Mouse (Mus musculus) liver, embryonic 14.5 days (tissue): ENCODE data around the gene Cass4. TPM values are rescaled to one million over a fixed set of nuclear protein-coding genes. Genes with fewer than 3 reads are reported as not detected.

Source experiments
- ATAC-seq: fragments of 200-750 bp; cut with Nextera tagmentation; 2 replicates; pipeline ENCODE4 v1.8.0; 2017; ENCODE audit warnings: moderate number of reproducible peaks, mild to moderate bottlenecking, moderate library complexity; ENCODE audit not compliant: insufficient read depth
- DNase-seq, 3 experiments: peaks; one replicate each; pipeline ENCODE4 v3.0.0-alpha.2; 2012 to 2013; ENCODE audit warnings: low read depth in 3 of 3, low spot score in 3 of 3
- H3K27ac ChIP-seq: fragments of 300-500 bp; sonication (generic); 2 replicates; pipeline ENCODE4 v1.5.1; 2014; ENCODE audit warnings: moderate library complexity, mild to moderate bottlenecking, control low read depth, inconsistent platforms
- H3K27me3 ChIP-seq: fragments of 300-500 bp; sonication (generic); 2 replicates; pipeline ENCODE4 v1.6.1; 2014; ENCODE audit warnings: mild to moderate bottlenecking, low read length, moderate library complexity; ENCODE audit not compliant: control insufficient read depth, insufficient read depth
- H3K36me3 ChIP-seq: fragments of 300-500 bp; sonication (generic); replicated peaks from 2 replicates; pipeline ENCODE4 v1.6.1; 2014; ENCODE audit warnings: low read depth; ENCODE audit not compliant: control insufficient read depth, insufficient read depth
- H3K4me1 ChIP-seq, 2 experiments: fragments of 200-500 bp in 1 of 2; fragments of 300-500 bp in 1 of 2; sonication (generic) in 1 of 2; replicated peaks; 2 replicates each; pipeline ENCODE4 v1.6.1; 2012 to 2014; ENCODE audit warnings: antibody characterized with exemption in 1 of 2, inconsistent platforms in 1 of 2, low read length in 1 of 2; ENCODE audit not compliant: control insufficient read depth in 2 of 2, insufficient read depth in 2 of 2
- H3K4me2 ChIP-seq: fragments of 300-500 bp; sonication (generic); 2 replicates; pipeline ENCODE4 v1.6.1; 2014; ENCODE audit warnings: low read depth, mild to moderate bottlenecking, control low read depth, moderate library complexity
- H3K4me3 ChIP-seq, 2 experiments: fragments of 200-500 bp in 1 of 2; fragments of 300-500 bp in 1 of 2; sonication (generic) in 1 of 2; 2 replicates each; pipeline ENCODE4 v1.5.1; 2012 to 2014; ENCODE audit warnings: low read depth in 2 of 2, low read length in 2 of 2, mild to moderate bottlenecking in 2 of 2, control low read depth in 1 of 2, inconsistent platforms in 1 of 2, moderate library complexity in 1 of 2; ENCODE audit not compliant: insufficient read depth in 1 of 2
- H3K9ac ChIP-seq: fragments of 300-500 bp; sonication (generic); replicated peaks from 2 replicates; pipeline ENCODE4 v1.6.1; 2014; ENCODE audit warnings: mild to moderate bottlenecking, control low read depth, moderate library complexity
- H3K9me3 ChIP-seq: fragments of 300-500 bp; sonication (generic); 2 replicates; pipeline ENCODE4 v1.6.1; 2016; ENCODE audit warnings: low read length, mixed read lengths; ENCODE audit not compliant: control insufficient read depth
- CTCF ChIP-seq: IDR thresholded peaks from 2 replicates; pipeline ENCODE4 v1.5.1; 2016; ENCODE audit warnings: antibody characterized with exemption, low read depth, control low read depth
- EP300 ChIP-seq: IDR thresholded peaks from 2 replicates; pipeline ENCODE4 v1.6.1; 2016; ENCODE audit warnings: antibody characterized with exemption, low read depth
- WGBS: fragments of 180-500 bp; shearing (Covaris S2); extraction: QIAGEN DNeasy Blood & Tissue Kit; methylation state at CpG from one replicate; pipeline ENCODE4 v1.1.7; 2014; ENCODE audit not compliant: insufficient replicate concordance; 5-methylcytosine and 5-hydroxymethylcytosine counted together
- polyA plus RNA-seq, 2 experiments: library from polyadenylated mRNA; depleted of rRNA in 1 of 2; stranded (reverse) in 1 of 2; unstranded in 1 of 2; fragments of >200 nt; fragmentation: Nextera tagmentation in 1 of 2; extraction: Ambion mirVana in 1 of 2; gene quantifications; 2 replicates each; pipeline versions ENCODE4 v1.2.1 to v1.2.3; 2012 to 2014

Gene Cass4
- polyA plus RNA-seq, 2 experiments = 0.45 to 0.75 TPM

DNA sequence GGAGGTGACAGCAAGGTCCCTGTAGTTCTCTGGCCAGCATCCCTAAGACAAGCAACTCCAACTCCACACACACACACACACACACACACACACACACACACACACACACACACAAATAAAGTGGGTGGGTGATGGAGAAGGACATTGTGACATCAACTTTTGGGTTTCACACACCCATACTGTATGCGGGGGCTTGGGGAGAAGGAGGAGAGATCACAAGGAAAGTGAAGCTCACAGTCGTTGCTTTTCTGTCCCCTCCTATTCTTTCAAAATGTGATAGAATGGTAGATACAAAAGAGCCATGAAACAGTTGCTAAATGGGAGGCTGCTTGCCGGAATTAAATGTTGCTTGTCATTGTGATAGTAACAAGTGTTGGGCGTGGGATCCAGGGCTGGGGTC, 1.1 kb downstream of the Cass4 start:
- H3K4me3 ChIP-seq = no peak overlapping the region
- no peaks in the 10 kb centered on the region for H3K36me3 ChIP-seq
- WGBS = 58% methylated on average over 4 of the region's 4 CpGs
- DNase-seq = no peak
- no peak overlapping the region for H3K9ac ChIP-seq
- TF ChIP-seq EP300 = no peak
- H3K27ac ChIP-seq = no peak overlapping the region
- ATAC-seq = no peak
- H3K4me1 ChIP-seq = peaks cover 0 to 10% of the 10 kb centered on the region in 2 experiments; a peak in 2 of 4 replicates
- H3K27me3 ChIP-seq = no peaks in the 10 kb centered on the region
- H3K9me3 ChIP-seq = no peaks in the 10 kb centered on the region
- no peak overlapping the region for H3K4me2 ChIP-seq

DNA sequence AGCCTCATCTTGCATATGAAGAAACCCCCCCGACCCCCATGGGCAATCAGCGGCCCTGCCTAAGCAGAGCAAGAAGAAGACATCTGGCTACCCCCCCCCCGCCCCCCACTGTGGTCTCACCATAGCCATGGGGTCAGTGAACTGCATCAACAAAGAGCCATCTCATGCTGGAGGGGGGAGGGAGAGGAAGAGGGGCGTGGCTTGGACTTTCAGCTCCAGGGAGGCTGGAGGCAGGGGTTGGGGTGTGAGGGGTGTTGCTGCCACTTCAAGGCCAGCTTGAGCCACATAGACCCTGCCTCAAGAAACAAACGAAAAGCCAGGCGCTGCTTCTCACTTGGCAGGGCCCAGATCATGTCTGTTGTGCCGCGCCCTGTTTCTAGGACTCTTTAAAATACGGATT, 2.4 kb downstream of the Cass4 start:
- 55% methylated on average over 9 of the region's 9 CpGs for WGBS
- ATAC-seq (no peak), DNase-seq (no peak)

GRCm38 (mm10) chr2:172399901-172400300, 6.3 kb downstream of the Cass4 start:
- Histone ChIP-seq H3K36me3 (no peaks in the 10 kb centered on the region), H3K27me3 (no peaks in the 10 kb centered on the region), H3K9ac (no peak overlapping the region), H3K4me1 (peaks cover 0 to 7% of the 10 kb centered on the region in 2 experiments; a peak in 2 of 4 replicates), H3K27ac (no peak overlapping the region), H3K9me3 (no peaks in the 10 kb centered on the region), H3K4me2 (no peak overlapping the region), H3K4me3 (no peak overlapping the region)
- no peak for TF ChIP-seq EP300
- no peak for TF ChIP-seq CTCF
- ATAC-seq = peak; percentile 36
- no peak for DNase-seq
- 33% methylated on average over 9 of the region's 9 CpGs for WGBS

More for the DNA sequence above, 2.4 kb downstream of the Cass4 start:
- TF ChIP-seq CTCF (no peak), EP300 (no peak)
- no peak overlapping the region for H3K4me3 ChIP-seq
- H3K9me3 ChIP-seq = no peaks in the 10 kb centered on the region
- no peaks in the 10 kb centered on the region for H3K27me3 ChIP-seq
- H3K4me2 ChIP-seq = no peak overlapping the region
- H3K36me3 ChIP-seq = no peaks in the 10 kb centered on the region
- H3K4me1 ChIP-seq = peaks cover 0 to 11% of the 10 kb centered on the region in 2 experiments; a peak in 2 of 4 replicates
- no peak overlapping the region for H3K27ac ChIP-seq
- no peak overlapping the region for H3K9ac ChIP-seq

DNA sequence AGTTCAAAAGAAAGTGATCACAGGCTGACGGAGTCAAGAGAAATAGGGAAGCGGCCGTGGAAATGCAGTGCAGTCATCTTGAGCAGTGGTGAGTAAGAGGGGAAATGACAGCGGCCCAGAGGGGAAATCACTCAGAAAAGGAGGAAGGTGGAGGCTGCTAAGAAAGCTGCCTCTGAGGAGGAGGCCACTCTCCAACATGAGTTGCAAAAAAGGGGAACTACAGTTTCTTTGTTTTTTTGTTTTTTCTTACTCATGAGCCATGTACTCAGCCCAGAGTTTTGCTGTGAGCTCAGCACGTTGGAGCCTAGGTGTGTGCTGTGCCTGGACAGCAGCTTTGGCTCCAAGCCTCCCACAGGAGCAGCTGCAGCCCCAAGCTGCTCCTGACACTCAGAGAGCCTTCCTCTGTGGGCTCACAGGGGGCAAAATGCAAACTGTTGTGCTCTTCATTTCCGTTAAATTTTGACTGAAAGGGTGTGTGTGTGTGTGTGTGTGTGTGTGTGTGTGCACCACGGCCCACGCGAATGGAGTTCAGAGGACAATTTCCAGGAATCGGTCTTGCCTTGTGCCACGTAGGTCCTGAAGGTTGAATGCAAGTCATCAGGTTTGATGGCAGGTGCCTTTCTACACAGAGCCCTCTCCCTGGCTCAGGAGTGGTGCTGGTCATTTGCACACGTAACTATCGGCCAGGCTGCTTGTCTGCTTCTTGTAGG, 7.7 kb downstream of the Cass4 start:
- no peaks in the 10 kb centered on the region for H3K36me3 ChIP-seq
- no peak overlapping the region for H3K4me2 ChIP-seq
- H3K9ac ChIP-seq = no peak overlapping the region
- H3K4me1 ChIP-seq = peaks cover 0 to 7% of the 10 kb centered on the region in 2 experiments; a peak in 2 of 4 replicates
- ATAC-seq (peak; percentile 33; the same call in 1 of the 2 replicates), DNase-seq (peak; percentile 26 to 58 (median 39))
- TF ChIP-seq EP300 (0 out of 2 replicates have a peak, but pooled peaks have one; percentile 15), CTCF (no peak)
- no peaks in the 10 kb centered on the region for H3K27me3 ChIP-seq
- H3K9me3 ChIP-seq = no peaks in the 10 kb centered on the region
- no peak overlapping the region for H3K4me3 ChIP-seq
- H3K27ac ChIP-seq = no peak overlapping the region
- WGBS = 26% methylated on average over 13 of the region's 13 CpGs

DNA sequence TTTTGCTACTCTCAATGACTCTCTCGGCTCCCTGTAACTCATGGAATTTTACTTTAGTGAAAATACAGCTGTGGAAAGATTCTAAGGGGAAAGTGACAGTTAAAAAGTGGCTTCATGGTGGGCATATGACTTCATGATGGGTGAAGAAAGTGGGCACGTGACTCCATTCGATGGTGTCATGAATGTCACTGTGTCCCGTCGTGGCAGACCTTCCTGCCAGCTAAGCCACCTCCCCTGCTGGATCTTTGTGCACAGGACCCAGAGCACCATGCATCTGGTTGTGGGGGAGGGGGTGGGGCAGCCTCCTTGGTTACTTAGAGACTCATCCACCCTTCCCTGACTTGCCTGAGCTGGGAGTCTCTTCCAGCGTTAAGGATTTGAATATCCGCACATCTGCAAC, 10.6 kb downstream of the Cass4 start:
- ATAC-seq = no peak
- Histone ChIP-seq H3K27me3 (no peaks in the 10 kb centered on the region), H3K36me3 (no peaks in the 10 kb centered on the region), H3K9ac (no peak overlapping the region), H3K4me2 (no peak overlapping the region), H3K27ac (no peak overlapping the region), H3K9me3 (no peaks in the 10 kb centered on the region), H3K4me3 (no peak overlapping the region), H3K4me1 (peaks cover 0 to 5% of the 10 kb centered on the region in 2 experiments; a peak in 2 of 4 replicates)
- WGBS = 58% methylated on average over 7 of the region's 7 CpGs
- no peak for DNase-seq
- no peak for TF ChIP-seq EP300
- TF ChIP-seq CTCF = no peak
